Mouse (Mus musculus) heart, postnatal 36 days (tissue): ENCODE data around the gene B3gnt9. TPM values are rescaled to one million over a fixed set of nuclear protein-coding genes. Genes with fewer than 3 reads are reported as not detected.
A peak's percentile ranks its signal among the peaks of the same experiment; 100 is the strongest.
"Not testable (repeated sequence)": the region's sequence is repeated elsewhere in the genome, so short reads cannot be mapped to it uniquely, and the experiment has no call there.

Source experiments
- DNase-seq, 2 experiments: peaks; one replicate each; pipeline ENCODE4 v3.0.0; 2021 to 2022
- intact Hi-C: fragments of 180-260 bp; cut with DNase I; formaldehyde crosslinking; loops from one replicate; pipeline ENCODE4 v1.15.1; 2025
- total RNA-seq, 2 experiments: library from RNA; stranded (reverse); gene quantifications; 2 replicates each; pipeline ENCODE4 v1.2.3; 2021

Gene B3gnt9
- total RNA-seq: 1 to 10 TPM; 4.4 to 5.7 TPM

DNA sequence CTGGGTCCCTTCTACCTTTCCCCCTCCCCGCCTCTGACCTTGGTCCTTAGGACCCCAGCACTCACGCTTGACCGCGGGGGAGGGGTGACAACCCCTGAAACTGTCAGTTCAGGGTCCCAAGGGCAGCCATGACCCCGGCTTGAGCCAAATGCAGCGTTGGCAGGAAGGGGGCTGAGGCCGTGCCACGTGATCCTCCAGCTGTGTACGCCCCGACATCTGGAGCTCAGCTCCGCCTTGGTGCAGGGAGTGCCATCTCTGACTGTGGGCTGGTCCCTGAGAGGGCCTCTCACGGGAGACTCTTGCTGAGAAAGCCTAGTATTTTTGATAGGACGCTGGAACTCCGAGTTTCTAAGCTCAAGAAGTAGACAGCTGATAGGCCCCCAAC, at the start of gene B3gnt9:
Gene B3gnt9, minus strand, starts transcription at position 188 of the 385 bp plus-strand sequence.
- peak; percentile 73 to 82 for DNase-seq
- intact Hi-C loops: loop anchor here (5.0 kb wide), 1 partner anchor 98 kb away; no protein-coding TSS in a partner anchor

DNA sequence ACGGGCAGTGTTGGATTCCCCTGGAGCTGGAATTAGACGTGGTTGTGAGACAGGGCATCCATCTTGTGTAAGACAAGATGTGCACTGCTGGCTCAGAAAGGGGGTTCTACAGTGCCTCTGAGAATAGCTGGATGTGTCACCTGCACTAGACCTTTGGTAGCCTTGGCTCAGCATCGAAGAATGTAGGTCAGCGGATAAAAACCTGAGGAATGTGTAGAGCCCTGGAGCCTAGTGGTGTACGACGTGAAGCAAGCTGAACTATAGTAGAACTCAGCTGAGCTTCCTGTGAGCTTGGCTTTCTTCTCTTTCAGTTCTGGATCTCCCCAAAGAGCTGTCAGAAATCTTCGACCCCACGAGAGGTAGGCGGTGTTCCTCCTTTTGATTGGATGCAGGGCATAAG, 48.9 kb upstream of the B3gnt9 start:
- intact Hi-C loops: loop anchor here (2.0 kb wide), 1 partner anchor 21 kb away; no protein-coding TSS in a partner anchor
- DNase-seq: no peak

DNA sequence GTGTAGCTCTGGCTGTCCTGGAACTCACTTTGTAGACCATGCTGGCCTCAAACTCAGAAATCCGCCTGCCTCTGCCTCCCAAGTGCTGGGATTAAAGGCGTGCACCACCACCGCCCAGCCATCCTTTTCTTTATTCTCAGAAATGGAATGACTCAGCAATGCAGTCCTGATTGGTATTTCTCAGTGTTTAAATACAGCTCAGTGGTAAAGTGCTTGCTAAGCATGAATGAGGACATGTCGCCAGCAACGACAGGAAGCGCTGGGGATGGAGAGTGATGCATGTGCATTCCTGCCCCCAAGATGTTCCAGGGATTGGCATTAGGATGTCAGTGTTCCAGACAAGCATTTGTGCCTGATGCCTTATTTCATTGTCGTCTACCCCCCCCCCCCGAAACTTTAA, 48.4 kb upstream of the B3gnt9 start:
- DNase-seq: no peak
- intact Hi-C loops: no loop called here

DNA sequence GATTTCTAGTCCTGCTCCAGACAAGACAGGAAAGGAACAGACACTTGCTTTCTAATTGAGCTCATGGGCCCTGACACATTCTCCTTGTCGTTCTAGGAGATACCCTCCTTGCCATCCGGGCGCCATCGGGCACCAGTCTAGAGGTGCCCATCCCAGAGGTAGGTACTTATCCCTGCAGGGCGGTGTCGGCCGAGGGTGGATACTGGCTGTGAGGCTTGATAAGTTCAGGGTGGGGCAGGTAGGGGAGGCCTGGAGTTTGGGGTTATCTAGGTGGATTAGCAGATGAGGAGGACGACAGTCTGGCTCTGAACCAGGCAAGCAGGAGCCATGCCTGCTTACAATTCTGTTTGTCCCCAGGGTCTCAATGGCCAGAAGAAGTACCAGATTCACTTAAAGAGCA, 45.0 kb upstream of the B3gnt9 start:
- no peak for DNase-seq
- intact Hi-C loops: no loop called here

DNA sequence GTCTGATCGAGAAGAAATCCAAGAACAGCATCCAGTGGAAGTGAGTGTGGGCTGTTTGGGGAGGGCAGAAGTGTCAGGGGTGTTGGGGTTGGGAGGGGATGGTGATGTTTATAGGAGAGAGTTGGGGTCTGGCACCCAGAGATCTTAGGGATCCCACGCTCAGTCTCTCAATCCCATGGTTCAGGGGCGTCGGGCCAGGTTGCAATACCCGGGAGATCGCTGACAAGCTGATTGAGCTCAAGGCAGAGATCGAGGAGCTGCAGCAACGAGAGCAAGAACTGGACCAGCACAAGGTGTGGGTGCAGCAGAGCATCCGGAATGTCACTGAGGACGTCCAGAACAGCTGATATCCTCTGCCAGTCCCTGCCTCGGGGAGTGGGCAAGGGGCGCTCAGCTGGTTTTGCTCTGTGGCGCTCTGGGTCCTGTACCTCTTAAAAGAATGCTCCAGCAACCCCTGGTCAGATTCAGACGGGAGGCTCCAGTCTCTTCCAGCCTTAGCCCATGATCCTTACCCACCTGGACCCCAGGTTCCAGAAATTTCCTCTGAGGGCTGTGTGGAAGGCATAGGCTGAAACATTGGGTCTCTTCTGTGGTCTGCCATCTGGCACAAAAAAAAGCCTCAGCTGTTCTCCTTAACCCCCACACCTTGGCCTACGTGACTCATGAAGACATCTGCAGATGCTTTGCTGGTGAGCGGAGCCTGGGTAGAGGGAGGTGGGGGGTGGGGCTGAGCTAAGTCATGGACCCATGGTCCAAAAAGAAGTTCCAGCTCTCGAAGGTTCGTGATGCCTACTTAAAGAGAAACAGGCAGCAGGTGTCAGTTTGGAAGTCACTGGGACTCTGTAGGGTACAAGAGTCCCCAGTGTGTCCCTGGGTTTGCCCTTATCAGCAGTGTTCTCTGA, 43.6 kb upstream of the B3gnt9 start:
- intact Hi-C loops: loop anchor here (1.0 kb wide), 1 partner anchor 28 kb away; the partner anchor contains the start of genes Lrrc29 and Tmem208
- DNase-seq: no peak

DNA sequence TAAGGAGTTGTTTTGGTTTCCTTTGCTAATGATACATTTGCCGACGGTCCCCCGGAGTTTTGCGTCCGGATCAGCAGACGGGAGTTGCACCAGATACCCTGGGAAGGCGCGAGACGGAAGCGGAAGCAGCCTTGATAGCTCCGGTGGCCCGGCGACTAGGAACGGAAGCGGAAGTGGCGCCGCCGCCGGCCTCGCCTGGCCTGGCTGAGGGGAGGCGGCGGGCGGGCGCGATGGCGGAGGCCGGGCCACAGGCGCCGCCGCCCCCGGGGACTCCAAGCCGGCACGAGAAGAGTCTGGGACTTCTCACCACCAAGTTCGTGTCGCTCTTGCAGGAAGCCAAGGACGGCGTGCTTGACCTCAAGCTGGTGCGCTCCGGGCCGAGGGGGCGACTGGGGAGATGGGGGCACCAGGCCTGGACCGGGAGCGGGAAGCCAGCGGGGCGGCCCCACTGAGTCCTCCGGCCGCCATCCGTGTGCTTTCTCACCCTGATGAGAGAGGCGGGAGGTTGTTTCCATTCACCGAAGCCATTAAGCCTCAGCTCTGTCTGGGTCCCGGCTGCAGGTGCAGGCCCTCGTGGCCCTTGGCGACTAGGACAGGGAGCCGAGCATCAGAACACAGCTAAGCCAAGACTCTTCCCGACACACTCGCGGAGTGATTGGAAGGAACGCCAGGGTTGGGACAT, 42.7 kb upstream of the B3gnt9 start, which contains the start of gene E2f4:
Gene E2f4, plus strand, starts transcription at position 153 of the 682 bp plus-strand sequence.
- peak; percentile 89 to 91 for DNase-seq
- intact Hi-C loops: loop anchor here (1.0 kb wide), 1 partner anchor 29 kb away; the partner anchor contains the start of genes Lrrc29 and Tmem208

DNA sequence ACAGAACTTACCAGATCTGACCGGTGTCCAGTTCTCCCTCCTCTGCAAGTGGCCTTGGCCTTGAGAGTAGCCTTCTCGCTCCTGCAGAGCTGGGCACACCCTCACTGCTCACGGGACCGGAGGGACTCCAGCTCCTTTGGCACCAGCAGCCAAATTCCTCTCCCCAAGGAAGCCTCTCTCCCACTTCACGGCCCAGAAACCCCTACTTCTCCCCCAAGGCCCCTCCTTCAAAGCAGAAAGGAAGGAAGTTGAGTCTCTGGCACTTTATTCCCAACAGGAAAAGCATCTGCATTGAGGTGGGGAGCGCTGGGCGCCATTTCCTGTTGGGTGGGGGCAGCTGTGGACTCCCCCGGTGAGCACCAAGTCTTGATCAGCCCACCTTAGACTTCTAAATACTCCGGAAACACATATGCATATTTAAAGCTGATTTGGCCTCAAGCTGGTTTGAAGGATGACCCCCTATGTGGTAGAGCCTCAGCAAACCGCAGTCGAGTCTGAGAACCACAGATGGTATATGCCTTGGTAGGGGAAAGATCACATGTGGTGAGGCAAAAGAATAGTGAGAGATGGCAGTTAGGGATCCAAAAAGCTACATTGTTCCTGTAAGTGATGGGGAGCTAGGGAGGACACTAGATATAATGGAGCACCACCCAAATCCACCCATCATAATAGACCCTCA, 41.1 kb upstream of the B3gnt9 start, which contains the start of gene Exoc3l:
Gene Exoc3l, minus strand, starts transcription at position 207 of the 679 bp plus-strand sequence.
- DNase-seq: no peak
- intact Hi-C loops: no loop called here

DNA sequence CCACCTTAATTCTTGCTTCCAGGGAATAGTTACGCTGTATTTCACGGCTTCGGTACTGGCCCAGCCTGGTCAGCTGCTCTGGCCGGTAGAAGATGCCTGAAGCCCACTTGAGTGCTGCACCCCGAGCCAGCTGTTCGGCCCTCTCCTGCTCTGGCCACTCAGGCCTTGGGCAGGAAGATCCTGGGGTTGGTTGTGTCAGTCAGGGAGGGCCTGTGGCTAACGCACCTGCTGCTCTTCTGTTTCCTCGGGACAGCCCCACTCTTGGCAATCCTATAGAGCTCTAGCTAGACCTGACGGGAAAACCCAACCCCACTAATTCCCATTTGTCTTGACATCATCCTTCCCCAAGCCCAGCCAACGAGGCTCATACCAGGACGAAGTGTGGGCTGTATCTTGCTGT, 40.3 kb upstream of the B3gnt9 start:
- intact Hi-C loops: no loop called here
- no peak for DNase-seq

DNA sequence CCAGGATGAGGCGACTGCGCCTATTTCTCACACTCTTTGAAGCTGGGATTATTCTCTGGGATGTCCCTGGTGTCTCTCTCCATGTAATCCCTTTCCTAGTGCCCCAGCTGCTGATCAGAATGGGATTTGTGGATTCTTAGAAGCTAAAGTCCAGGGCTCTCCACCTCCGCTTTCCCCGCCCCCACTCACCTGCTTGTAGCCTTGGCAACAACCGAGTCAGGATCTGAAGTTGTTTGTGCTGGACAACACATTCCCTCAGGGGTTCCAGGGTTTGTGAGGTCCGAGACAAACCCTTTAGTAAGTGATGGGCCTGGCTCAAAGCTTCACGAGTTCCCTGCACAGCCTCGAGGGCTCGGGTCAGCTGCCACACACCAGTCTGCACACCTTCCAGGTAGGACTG, 39.8 kb upstream of the B3gnt9 start:
- intact Hi-C loops: no loop called here

DNA sequence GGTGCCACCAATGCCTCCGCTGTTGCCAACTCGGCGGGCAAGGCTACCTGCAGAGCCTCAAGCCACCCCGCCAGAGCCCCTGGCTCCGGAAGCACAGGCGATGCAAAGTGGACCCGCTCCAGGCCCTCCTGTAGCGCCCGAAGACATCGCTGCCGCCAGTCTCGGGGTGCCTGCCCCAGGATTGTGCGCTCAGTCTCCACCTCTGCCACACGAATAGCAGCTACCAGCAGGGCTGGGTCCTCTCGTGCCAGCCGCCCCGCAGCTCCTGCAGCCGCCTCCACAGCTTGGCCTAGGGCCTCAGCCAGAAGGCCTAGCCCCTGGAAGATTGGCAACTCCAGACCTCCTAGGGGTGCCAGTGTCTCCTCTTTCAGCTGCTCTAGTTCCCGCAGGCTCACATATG, 38.5 kb upstream of the B3gnt9 start:
- intact Hi-C loops: no loop called here
- no peak for DNase-seq

More for the DNA sequence above, 39.8 kb upstream of the B3gnt9 start:
- no peak for DNase-seq

DNA sequence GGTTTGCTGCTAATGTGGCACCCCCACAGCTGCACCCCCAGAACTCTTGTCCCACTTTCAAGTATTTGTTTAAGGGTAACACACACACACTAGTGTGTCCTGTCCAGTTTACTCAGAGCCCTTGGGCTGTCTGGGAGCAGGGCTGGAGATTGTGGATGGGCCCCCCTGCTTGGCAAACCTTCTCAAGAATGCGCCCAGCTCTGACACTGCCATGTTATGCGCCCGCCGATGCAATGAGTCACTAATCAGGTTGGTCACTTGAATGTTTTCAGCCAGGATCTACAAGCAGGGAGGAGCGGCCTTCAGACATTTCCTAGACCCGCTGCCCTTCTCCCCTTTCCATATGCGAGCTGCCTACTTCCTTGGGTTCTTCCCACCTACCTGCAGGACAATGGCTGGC, 37.5 kb upstream of the B3gnt9 start:
- intact Hi-C loops: no loop called here
- DNase-seq: no peak

DNA sequence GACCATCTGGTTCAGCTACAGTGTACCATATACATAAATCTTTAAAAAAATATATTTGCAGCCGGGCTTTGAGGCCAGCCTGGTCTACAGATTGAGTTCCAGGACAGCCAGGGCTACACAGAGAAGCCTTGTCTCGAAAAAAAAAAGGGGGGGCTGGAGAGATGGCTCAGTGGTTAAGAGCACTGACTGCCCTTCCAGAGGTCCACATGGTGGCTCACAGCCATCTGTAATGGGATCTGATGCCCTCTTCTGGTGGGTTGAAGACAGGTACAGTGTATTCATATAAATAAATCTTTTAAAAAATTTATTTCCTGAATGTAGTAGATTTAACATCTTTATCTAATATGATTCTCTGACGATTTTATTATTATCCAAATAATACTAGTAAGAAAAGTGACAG, 36.8 kb upstream of the B3gnt9 start:
- intact Hi-C loops, DNase-seq: not testable (repeated sequence)

DNA sequence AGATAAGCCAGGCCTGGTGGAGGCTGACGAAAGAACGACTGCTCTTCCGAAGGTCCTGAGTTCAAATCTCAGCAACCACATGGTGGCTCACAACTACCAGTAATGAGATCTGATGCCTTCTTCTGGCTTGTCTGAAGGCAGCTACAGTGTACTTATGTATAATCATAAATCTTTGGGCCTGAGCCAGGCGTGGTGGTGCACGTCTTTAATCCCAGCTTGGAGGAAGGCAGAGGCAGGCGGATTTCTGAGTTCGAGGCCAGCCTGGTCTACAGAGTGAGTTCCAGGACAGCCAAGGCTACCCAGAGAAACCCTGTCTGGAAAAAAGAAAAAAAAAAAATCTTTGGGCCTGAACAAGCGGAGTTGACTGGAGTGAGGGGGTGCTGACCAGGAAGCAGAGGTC, 36.4 kb upstream of the B3gnt9 start:
- intact Hi-C loops, DNase-seq: not testable (repeated sequence)

DNA sequence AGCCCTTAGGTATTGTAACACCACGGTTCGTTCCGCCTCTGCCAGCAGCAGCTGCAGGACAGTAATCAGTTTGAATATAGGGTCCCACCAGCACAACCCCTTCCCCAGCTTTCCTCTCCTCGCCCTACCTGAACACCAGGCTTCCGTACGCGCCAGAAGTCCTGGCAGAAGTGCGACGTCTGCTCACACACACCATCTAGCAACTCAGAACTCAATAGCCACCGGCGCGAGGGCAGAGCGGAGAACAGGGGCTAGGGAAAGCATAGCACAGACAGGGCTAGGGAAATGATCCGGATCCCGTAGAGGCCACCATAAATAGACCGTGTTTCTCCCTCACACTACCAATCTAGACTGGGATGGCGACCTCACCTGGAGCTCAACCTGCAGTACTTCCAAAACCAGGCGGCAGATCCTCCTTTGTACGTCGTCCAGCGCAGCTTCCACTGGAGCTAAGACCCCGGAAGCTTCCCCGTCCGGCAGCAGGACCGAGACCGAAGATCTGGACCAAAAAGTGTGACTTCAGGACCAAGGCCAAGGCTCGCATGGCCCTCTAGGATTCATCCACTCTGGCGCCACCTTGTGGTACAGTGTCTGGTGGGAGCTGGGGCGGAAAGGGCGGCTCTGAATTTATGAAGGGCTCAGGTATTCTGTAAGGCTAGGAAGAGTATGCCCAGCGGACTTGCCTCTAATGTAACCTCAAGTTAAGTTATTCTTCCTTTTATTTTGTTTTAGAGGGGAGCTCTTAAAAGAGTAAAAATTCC, 35.8 kb upstream of the B3gnt9 start:
- DNase-seq: peak; percentile 91 to 94
- intact Hi-C loops: no loop called here

DNA sequence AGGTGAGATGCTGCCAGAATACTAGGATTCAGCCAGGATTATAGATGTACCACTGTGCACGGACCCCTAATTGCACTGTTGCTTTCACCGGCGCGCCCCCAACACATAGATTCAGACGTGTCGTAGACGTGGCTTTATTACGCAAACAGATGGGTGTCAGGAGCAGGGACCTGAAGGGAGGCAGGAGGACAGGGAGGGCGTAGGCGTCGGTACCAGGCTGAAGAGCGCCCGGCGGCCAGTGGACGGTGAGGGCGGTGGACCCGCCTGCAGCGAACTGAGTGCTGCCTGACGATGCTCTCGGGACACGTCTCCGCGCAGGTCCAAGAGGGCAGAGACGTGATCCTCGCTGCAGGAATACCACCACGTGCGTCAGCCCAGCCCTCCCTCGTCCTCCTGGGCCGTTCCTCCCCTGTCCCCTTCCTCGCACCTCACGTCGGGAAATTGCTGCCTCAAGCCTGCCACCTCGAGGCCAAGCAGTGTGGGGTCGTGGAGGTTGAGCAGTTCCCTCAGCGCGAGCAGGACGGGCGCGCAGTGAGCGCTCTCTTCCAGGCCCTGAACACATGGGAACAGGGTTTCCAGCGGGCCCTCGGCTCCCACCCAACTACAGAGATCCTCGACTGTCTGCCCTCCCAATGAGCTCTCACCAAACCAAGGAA, 35.0 kb upstream of the B3gnt9 start, which contains the start of gene 4931428F04Rik:
Gene 4931428F04Rik, minus strand, starts transcription at position 60 of the 656 bp plus-strand sequence.
- DNase-seq: no peak
- intact Hi-C loops: loop anchor here (2.0 kb wide), 1 partner anchor 25 kb away; the partner anchor contains the start of genes Fbxl8 and Tradd

DNA sequence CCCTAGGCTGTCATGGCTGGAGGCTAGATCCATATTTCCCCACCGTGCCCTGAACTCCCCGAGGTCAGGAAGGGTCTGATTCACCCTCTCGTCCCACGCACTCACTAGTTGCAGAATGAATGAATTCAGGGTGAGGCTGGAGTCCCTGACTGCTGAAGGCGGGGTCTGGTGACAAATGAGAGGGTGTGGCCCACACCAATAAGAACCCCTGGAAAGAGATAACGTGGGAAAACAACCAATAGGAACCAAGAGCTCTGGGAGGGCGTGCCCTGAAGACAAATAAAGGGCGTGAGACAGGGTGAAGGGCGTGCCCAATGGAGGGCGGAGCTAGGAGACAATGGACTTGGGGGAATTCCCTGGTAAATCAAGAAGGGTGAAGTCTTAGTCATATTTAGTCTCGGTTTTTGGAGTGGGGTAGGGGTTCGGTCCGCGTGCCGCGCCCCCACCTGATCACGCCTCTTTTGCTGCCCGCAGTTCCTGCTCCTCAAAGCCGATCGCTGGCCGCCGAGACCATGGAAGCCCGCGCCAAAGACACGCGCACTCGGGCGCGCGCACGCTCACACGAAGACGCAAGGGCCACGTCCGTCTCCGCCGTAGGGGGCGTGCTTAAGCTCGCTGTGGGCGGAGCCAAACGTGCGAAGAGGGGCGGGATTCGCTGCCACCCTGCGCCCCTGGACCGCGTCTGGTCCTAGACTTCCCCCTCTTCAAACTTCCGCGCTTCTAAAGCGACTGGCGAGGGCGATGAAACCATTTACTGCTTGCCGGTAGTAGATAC, 34.2 kb upstream of the B3gnt9 start:
- DNase-seq: peak; percentile 91 to 92
- intact Hi-C loops: loop anchor here (2.0 kb wide), 1 partner anchor 24 kb away; the partner anchor contains the start of genes Fbxl8 and Tradd

DNA sequence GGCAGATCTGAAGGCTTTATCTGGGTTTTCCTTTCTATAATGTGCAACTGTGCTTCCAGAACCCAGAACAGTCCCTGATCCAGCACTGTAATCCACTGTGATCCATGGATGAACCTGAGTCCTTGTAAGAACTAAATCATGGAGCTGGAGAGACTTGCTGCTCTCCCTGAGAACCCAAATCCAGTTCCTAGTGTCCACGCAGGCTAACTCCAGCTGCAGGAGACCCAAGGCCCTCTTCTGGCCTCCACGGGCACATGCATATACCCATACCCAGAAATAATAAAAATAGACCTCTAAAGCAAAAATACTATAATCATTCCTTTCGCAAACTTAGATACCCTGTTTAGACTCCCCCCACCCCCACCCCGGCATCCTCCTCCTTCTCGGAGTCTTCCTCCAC, 33.3 kb upstream of the B3gnt9 start:
- intact Hi-C loops: loop anchor here (2.0 kb wide), 1 partner anchor 23 kb away; the partner anchor contains the start of genes Fbxl8 and Tradd
- no peak for DNase-seq

DNA sequence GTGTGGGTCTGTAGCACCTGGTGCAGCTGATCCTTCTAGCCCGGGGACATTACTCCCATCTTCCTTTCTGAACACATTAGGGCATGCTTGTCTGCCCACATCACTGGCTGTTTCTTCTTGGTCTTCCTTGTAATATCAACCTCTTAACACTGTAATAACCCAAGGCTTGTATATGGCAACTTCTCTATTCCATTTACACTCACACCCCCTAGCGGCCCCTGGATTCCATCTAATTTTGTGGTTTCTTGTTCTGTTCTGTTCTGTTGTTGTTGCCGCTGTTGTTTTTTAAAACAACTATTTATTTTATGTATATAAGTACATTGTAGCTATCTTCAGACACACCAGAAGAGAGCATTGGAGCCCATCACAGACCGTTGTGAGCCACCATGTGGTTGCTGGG, 32.0 kb upstream of the B3gnt9 start:
- intact Hi-C loops: no loop called here
- no peak for DNase-seq
